Mouse (Mus musculus) heart, adult 2 months (tissue): ENCODE measurements around the gene Srp68.

Source experiments
- CTCF ChIP-seq: fragments of 200-600 bp; IDR thresholded peaks from 2 replicates; pipeline ENCODE4 v1.8.1; 2022; ENCODE audit warnings: antibody characterized with exemption, mild to moderate bottlenecking, moderate library complexity
- EP300 ChIP-seq: fragments of 200-500 bp; IDR thresholded peaks from 2 replicates; pipeline ENCODE4 v1.6.1; 2011; ENCODE audit warnings: low read depth, low read length, control low read depth; ENCODE audit not compliant: insufficient read depth
- POLR2A ChIP-seq: fragments of 200-500 bp; IDR thresholded peaks from 2 replicates; pipeline ENCODE4 v1.6.1; 2011; ENCODE audit warnings: mild to moderate bottlenecking, low read depth, low read length, control low read depth; ENCODE audit not compliant: insufficient read depth

DNA sequence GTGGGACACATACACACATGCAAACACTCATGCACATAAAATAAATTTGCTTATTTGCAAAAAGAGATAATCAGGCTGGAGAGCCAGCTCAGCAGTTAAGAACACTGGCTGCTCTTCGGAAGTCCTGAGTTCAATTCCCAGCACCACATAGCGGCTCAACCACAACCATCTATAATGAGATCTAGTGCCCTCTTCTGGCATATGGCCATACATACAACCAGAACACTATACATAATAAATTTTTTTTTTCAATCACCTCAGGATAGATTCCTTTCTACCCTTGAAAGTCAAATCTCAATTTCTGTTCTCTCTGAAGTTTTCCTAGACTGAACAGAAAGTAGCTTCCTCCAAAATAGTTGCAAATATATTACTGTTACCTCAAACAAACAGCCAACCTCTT lies 31.4 kb upstream of the Srp68 start:
- TF ChIP-seq POLR2A, result no peak
- TF ChIP-seq CTCF, result no peak
- TF ChIP-seq EP300, result no peak
